ENCODE assay signal across 26 mouse cellular contexts in genomic region chr1:13464311-13464710, GRCm38 (mm10).
A peak's percentile ranks its signal among the peaks of the same experiment; 100 is the strongest.
DNase-seq lines count a peak whose midpoint lies in the region; ATAC-seq and TF ChIP-seq lines count a peak whose summit lies in the region.
"Had no signal": no experiment of that assay in that cellular context is flagged by ENCODE, and none has a peak within 500 bp of the region (broad histone marks: within the 10 kb centered on the region; RNA-seq: fewer than 3 reads in every experiment).

No protein-coding gene starts in this region.

- no peak overlapping the region for H3K4me2 ChIP-seq in liver, embryonic 12.5 days
- H3K4me2 ChIP-seq: embryonic facial prominence, embryonic 13.5 days; forebrain, embryonic 15.5 days; heart, embryonic 12.5 days; hindbrain, embryonic 13.5 days; midbrain, embryonic 15.5 days; neural tube, embryonic 15.5 days had no signal

- no peak overlapping the region for H3K9ac ChIP-seq in liver, adult 2 months (ENCODE audit: low read depth, low read length)
- H3K9ac ChIP-seq in liver, embryonic 12.5 days = no peak overlapping the region
- H3K9ac ChIP-seq: embryonic facial prominence, embryonic 13.5 days; forebrain, embryonic 15.5 days; heart, embryonic 12.5 days; hindbrain, embryonic 13.5 days; midbrain, embryonic 15.5 days; neural tube, embryonic 15.5 days had no signal

- H3K79me2 ChIP-seq in liver, adult 2 months (ENCODE audit: control insufficient read depth, insufficient read depth, low read length) = no peaks in the 10 kb centered on the region

- CTCF ChIA-PET in Patski (lab: Charles Lee) = interaction anchor here (1.0 kb wide), 1 partner anchor 10 kb away, joined by 3 read pairs; no protein-coding TSS in a partner anchor

- no peaks in the 10 kb centered on the region for H3K36me3 ChIP-seq in liver, adult 2 months (ENCODE audit: control insufficient read depth, insufficient read depth, low read length)
- H3K36me3 ChIP-seq in liver, embryonic 12.5 days = no peaks in the 10 kb centered on the region
- H3K36me3 ChIP-seq in splenic B cell, adult 2 months (ENCODE audit: control insufficient read depth, insufficient read depth, low read length, poor library complexity, severe bottlenecking) = no peaks in the 10 kb centered on the region
- H3K36me3 ChIP-seq: embryonic facial prominence, embryonic 13.5 days; forebrain, embryonic 15.5 days; G1E; heart, embryonic 12.5 days; hindbrain, embryonic 13.5 days; midbrain, embryonic 15.5 days; neural tube, embryonic 15.5 days had no signal

- no peak overlapping the region for H3K27ac ChIP-seq in liver, adult 2 months (replicated peaks; ENCODE audit: insufficient read depth, low read depth, low read length)
- H3K27ac ChIP-seq in liver, embryonic 12.5 days = no peak overlapping the region
- H3K27ac ChIP-seq: embryonic facial prominence, embryonic 13.5 days; forebrain, embryonic 15.5 days; gastrocnemius, adult 2 months; hindbrain, embryonic 13.5 days; midbrain, embryonic 15.5 days; neural tube, embryonic 15.5 days had no signal

- TF ChIP-seq CTCF in liver, adult 2 months (IDR thresholded peaks at IDR 0.05; ENCODE audit: low read depth, low read length) = no peak
- no peak for TF ChIP-seq CTCF in Patski (IDR thresholded peaks at IDR 0.05)

- 96% methylated on average over 1 of the region's 1 CpGs for WGBS in liver, adult 2 months
- whole genome bisulfite sequencing in liver, embryonic 12.5 days (ENCODE audit: insufficient replicate concordance) = 76% methylated on average over 1 of the region's 1 CpGs

- no peaks in the 10 kb centered on the region for H3K27me3 ChIP-seq in liver, adult 2 months (ENCODE audit: control insufficient read depth, insufficient read depth, low read length)
- no peaks in the 10 kb centered on the region for H3K27me3 ChIP-seq in liver, embryonic 12.5 days (replicated peaks)
- H3K27me3 ChIP-seq in Patski = no peaks in the 10 kb centered on the region
- no peaks in the 10 kb centered on the region for H3K27me3 ChIP-seq in splenic B cell, adult 2 months (ENCODE audit: control insufficient read depth, insufficient read depth, low read length, poor library complexity, severe bottlenecking)
- H3K27me3 ChIP-seq: embryonic facial prominence, embryonic 13.5 days; forebrain, embryonic 15.5 days; heart, embryonic 12.5 days; hindbrain, embryonic 13.5 days; midbrain, embryonic 15.5 days; neural tube, embryonic 15.5 days had no signal

- peaks cover 4% of the 10 kb centered on the region for H3K4me1 ChIP-seq in liver, adult 2 months (ENCODE audit: control insufficient read depth, insufficient read depth, low read length)
- no peaks in the 10 kb centered on the region for H3K4me1 ChIP-seq in liver, embryonic 12.5 days
- H3K4me1 ChIP-seq: embryonic facial prominence, embryonic 13.5 days; forebrain, embryonic 15.5 days; heart, embryonic 12.5 days; megakaryocyte, embryonic 14.5 days; midbrain, embryonic 15.5 days; neural tube, embryonic 15.5 days had no signal

- POLR2A ChIA-PET in Patski (lab: Charles Lee) = interaction anchor here (0.6 kb wide), 1 partner anchor 288 kb away, joined by 6 read pairs; no protein-coding TSS in a partner anchor

- TF ChIP-seq POLR2A in liver, adult 2 months (IDR thresholded peaks at IDR 0.05; ENCODE audit: extremely low read depth, insufficient read depth, low read length) = no peak

- peak; percentile 26 for DNase-seq in liver, adult 2 months (ENCODE audit: extremely low read depth, low read depth, low spot score)
- peak; percentile 2 for DNase-seq in Patski (ENCODE audit: low read depth, low spot score)
- peak; percentile 20 for DNase-seq in c-Kit-positive CD71-negative TER-119-negative erythroid progenitor cells, embryonic 14.5 days (ENCODE audit: low read depth)
- peak; percentile 22 for DNase-seq in splenic B cell, adult 2 months (ENCODE audit: low read depth, low spot score)
- no peak for DNase-seq in heart, adult 11 months
- DNase-seq in cerebellum, adult 8-10 months = no peak
- no peak for DNase-seq in thymus, postnatal 14 days
- DNase-seq: cerebellum, adult 11 months; cerebellum, postnatal 14 days; gastrocnemius, adult 2 months; kidney, adult 9 months; kidney, postnatal 36 days; lung, adult 18-20 months; lung, postnatal 14 days; thymus, adult 2 months had no signal

- 0 out of 2 replicates have a peak, but pooled peaks cover 4% of the 10 kb centered on the region for H3K9me3 ChIP-seq in liver, embryonic 12.5 days (replicated peaks)
- H3K9me3 ChIP-seq: embryonic facial prominence, embryonic 13.5 days; forebrain, embryonic 15.5 days; hindbrain, embryonic 13.5 days; midbrain, embryonic 15.5 days; neural tube, embryonic 15.5 days had no signal

- no peak overlapping the region for H3K4me3 ChIP-seq in liver, adult 2 months (ENCODE audit: insufficient read depth, low read depth, low read length)
- no peak overlapping the region for H3K4me3 ChIP-seq in liver, embryonic 12.5 days
- H3K4me3 ChIP-seq: embryonic facial prominence, embryonic 13.5 days; forebrain, embryonic 15.5 days; gastrocnemius, adult 2 months; heart, embryonic 12.5 days; hindbrain, embryonic 13.5 days; megakaryocyte, embryonic 14.5 days; midbrain, embryonic 15.5 days; myocyte; neural tube, embryonic 15.5 days had no signal

- no peak for ATAC-seq in liver, embryonic 12.5 days
- no peak for ATAC-seq in Patski
- ATAC-seq: activated CD4-positive, CD25-positive, alpha-beta regulatory T cell, adult 4 months; forebrain, embryonic 15.5 days; midbrain, embryonic 15.5 days had no signal

- in situ Hi-C loops in Patski (cut with MboI; ENCODE audit: low pct_unique_long_range_greater_than_20kb) = no loop called here

Comparison
In these comparisons a context has a peak if more than half of its experiments do, and no peak if none do; other contexts are left out.
1. DNase-seq: peak in liver, adult 2 months (single experiment), Patski (single experiment), c-Kit-positive CD71-negative TER-119-negative erythroid progenitor cells, embryonic 14.5 days (single experiment) and splenic B cell, adult 2 months (single experiment); none in heart, adult 11 months (single experiment), cerebellum, adult 8-10 months (single experiment) and thymus, postnatal 14 days (single experiment).